Mouse (Mus musculus) lung, postnatal 0 days (tissue): ENCODE measurements around the gene Itgb2.
A peak's percentile ranks its signal among the peaks of the same experiment; 100 is the strongest.

Experiments used
- CTCF ChIP-seq: IDR thresholded peaks from 2 replicates; pipeline ENCODE4 v1.5.1; 2016; ENCODE audit warnings: antibody characterized with exemption, mild to moderate bottlenecking
- EP300 ChIP-seq: IDR thresholded peaks from 2 replicates; pipeline ENCODE4 v1.6.1; 2016; ENCODE audit warnings: antibody characterized with exemption, mild to moderate bottlenecking, control low read depth

- TF ChIP-seq CTCF (no peak), EP300 (peak; percentile 65)
Observed at GRCm38 (mm10) chr10:77506961-77507577, 23.0 kb upstream of the Itgb2 start.
